Mouse (Mus musculus): ENCODE results near the gene Tdrd9. TPM values are rescaled to one million over a fixed set of nuclear protein-coding genes. Genes with fewer than 3 reads are reported as not detected.

Gene Tdrd9
- polyA plus RNA-seq, 1 experiment from 2014 or later, result 0.54 TPM

DNA sequence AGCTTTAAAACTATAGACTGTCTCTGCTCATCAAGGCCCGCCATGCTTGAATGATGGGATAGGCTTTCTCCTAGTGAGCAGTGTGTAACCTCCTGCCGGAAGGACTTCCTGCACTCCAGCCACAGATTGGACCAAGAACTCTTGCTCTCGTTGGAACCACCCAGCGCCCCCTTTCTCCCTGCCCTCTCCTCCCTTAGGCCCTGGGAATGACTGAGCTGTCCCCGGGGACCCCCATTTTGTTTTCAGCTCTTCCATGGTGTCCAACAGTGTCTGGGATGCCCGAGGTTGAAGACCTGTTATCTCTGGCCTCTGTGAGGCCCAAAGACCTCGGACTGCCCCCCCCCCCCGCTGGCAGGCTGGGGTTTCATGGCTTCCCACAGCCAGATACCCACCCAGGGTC lies 108.6 kb downstream of the Tdrd9 start:
- H3K4me3 ChIP-seq, result no peak overlapping the region
- no peaks in the 10 kb centered on the region for H3K4me1 ChIP-seq
- H3K27ac ChIP-seq, result no peak overlapping the region
- 69% methylated on average over 8 of the region's 8 CpGs for WGBS
- H3K27me3 ChIP-seq (ENCODE audit: insufficient read depth, poor library complexity, severe bottlenecking), result peaks cover 7% of the 10 kb centered on the region; the same call in 1 of the 2 replicates
- no peaks in the 10 kb centered on the region for H3K36me3 ChIP-seq
- H3K9me3 ChIP-seq, result no peaks in the 10 kb centered on the region
- no peak for DNase-seq (ENCODE audit: low spot score)

GRCm38 (mm10) chr12:112080911-112081310 lies 109.6 kb downstream of the Tdrd9 start:
- Histone ChIP-seq H3K27me3 (ENCODE audit: insufficient read depth, poor library complexity, severe bottlenecking) (peaks cover 7% of the 10 kb centered on the region; the same call in 1 of the 2 replicates), H3K36me3 (no peaks in the 10 kb centered on the region), H3K9me3 (no peaks in the 10 kb centered on the region), H3K4me3 (no peak overlapping the region), H3K4me1 (no peaks in the 10 kb centered on the region), H3K27ac (no peak overlapping the region)
- 87% methylated on average over 4 of the region's 4 CpGs for WGBS
- no peak for DNase-seq (ENCODE audit: low spot score)

- Histone ChIP-seq H3K36me3 (no peaks in the 10 kb centered on the region), H3K4me1 (0 out of 2 replicates have a peak, but pooled peaks cover 5% of the 10 kb centered on the region), H3K9me3 (no peaks in the 10 kb centered on the region), H3K4me3 (no peak overlapping the region), H3K27ac (no peak overlapping the region), H3K27me3 (ENCODE audit: insufficient read depth, poor library complexity, severe bottlenecking) (peaks cover 7% of the 10 kb centered on the region; the same call in 1 of the 2 replicates)
- DNase-seq (ENCODE audit: low spot score), result no peak
- WGBS, result 64% methylated on average over 1 of the region's 1 CpGs
Observed at GRCm38 (mm10) chr12:112082241-112082640, 110.9 kb downstream of the Tdrd9 start.

- Histone ChIP-seq H3K4me1 (peaks cover 9% of the 10 kb centered on the region; the same call in 1 of the 2 replicates), H3K27ac (no peak overlapping the region), H3K4me3 (no peak overlapping the region), H3K36me3 (no peaks in the 10 kb centered on the region), H3K27me3 (ENCODE audit: insufficient read depth, poor library complexity, severe bottlenecking) (peaks cover under 1% of the 10 kb centered on the region; the same call in 1 of the 2 replicates), H3K9me3 (no peaks in the 10 kb centered on the region)
- WGBS, result 92% methylated on average over 3 of the region's 3 CpGs
- no peak for DNase-seq (ENCODE audit: low spot score)
Observed at GRCm38 (mm10) chr12:112086250-112086649, 114.9 kb downstream of the Tdrd9 start.

GRCm38 (mm10) chr12:112086726-112087125 lies 115.4 kb downstream of the Tdrd9 start:
- H3K27me3 ChIP-seq (ENCODE audit: insufficient read depth, poor library complexity, severe bottlenecking), result peaks cover 5% of the 10 kb centered on the region; the same call in 1 of the 2 replicates
- DNase-seq (ENCODE audit: low spot score), result no peak
- no peak overlapping the region for H3K27ac ChIP-seq
- no peak overlapping the region for H3K4me3 ChIP-seq
- no peaks in the 10 kb centered on the region for H3K36me3 ChIP-seq
- no peaks in the 10 kb centered on the region for H3K9me3 ChIP-seq
- peaks cover 9% of the 10 kb centered on the region; the same call in 1 of the 2 replicates for H3K4me1 ChIP-seq
- WGBS, result 71% methylated on average over 6 of the region's 6 CpGs

GRCm38 (mm10) chr12:112088609-112089324 lies 117.4 kb downstream of the Tdrd9 start:
- no peak for DNase-seq (ENCODE audit: low spot score)
- 60% methylated on average over 12 of the region's 12 CpGs for WGBS
- Histone ChIP-seq H3K36me3 (no peaks in the 10 kb centered on the region), H3K27ac (no peak overlapping the region), H3K4me1 (peaks cover 9% of the 10 kb centered on the region; the same call in 1 of the 2 replicates), H3K27me3 (ENCODE audit: insufficient read depth, poor library complexity, severe bottlenecking) (peaks cover 7% of the 10 kb centered on the region; the same call in 1 of the 2 replicates), H3K4me3 (no peak overlapping the region), H3K9me3 (no peaks in the 10 kb centered on the region)

- Histone ChIP-seq H3K36me3 (no peaks in the 10 kb centered on the region), H3K27ac (no peak overlapping the region), H3K27me3 (ENCODE audit: insufficient read depth, poor library complexity, severe bottlenecking) (peaks cover 7% of the 10 kb centered on the region; the same call in 1 of the 2 replicates), H3K9me3 (no peaks in the 10 kb centered on the region), H3K4me1 (peaks cover 9% of the 10 kb centered on the region; the same call in 1 of the 2 replicates), H3K4me3 (no peak overlapping the region)
- no peak for DNase-seq (ENCODE audit: low spot score)
- WGBS, result 12% methylated on average over 12 of the region's 12 CpGs
Observed at GRCm38 (mm10) chr12:112091054-112091453, 119.7 kb downstream of the Tdrd9 start.

DNA sequence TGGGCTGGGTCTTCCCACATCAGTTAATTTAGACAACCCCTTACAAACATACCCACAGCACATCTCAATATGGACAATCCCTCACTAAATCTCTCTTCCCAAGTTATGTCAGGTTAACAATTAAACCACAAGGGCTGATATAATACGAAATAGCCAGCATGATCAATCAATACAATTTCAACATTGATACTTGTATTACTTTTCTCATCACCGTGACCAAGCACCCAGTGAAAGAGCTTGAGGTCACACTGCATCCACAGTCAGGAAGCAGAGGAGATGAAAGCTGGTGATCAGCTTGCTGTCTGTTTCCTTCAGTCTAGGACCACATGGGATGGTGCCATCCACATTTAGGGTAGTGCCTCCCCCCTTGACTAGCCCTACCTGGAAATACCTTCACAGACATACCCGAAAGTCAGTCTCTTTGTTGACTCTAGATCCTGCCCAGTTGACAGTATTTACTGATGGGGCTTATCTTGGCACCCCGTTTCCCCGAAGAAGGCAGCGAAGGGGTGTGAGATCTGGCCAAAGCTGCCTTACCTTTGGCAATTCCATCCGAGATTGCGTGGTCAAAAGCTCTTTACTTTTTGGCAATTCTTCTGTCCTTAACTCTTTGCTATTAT lies 123.0 kb downstream of the Tdrd9 start:
- Histone ChIP-seq H3K36me3 (no peaks in the 10 kb centered on the region), H3K9me3 (no peaks in the 10 kb centered on the region), H3K4me1 (no peaks in the 10 kb centered on the region), H3K4me3 (no peak overlapping the region), H3K27me3 (ENCODE audit: insufficient read depth, poor library complexity, severe bottlenecking) (peaks cover 7% of the 10 kb centered on the region; the same call in 1 of the 2 replicates), H3K27ac (no peak overlapping the region)
- DNase-seq (ENCODE audit: low spot score), result no peak
- WGBS, result 68% methylated on average over 8 of the region's 8 CpGs

GRCm38 (mm10) chr12:112096051-112096732 lies 124.8 kb downstream of the Tdrd9 start:
- WGBS, result 74% methylated on average over 13 of the region's 13 CpGs

GRCm38 (mm10) chr12:112096733-112097117 lies 125.4 kb downstream of the Tdrd9 start:
- H3K9me3 ChIP-seq, result no peaks in the 10 kb centered on the region
- no peak overlapping the region for H3K4me3 ChIP-seq
- peaks cover 5% of the 10 kb centered on the region; the same call in 1 of the 2 replicates for H3K27me3 ChIP-seq (ENCODE audit: insufficient read depth, poor library complexity, severe bottlenecking)
- no peaks in the 10 kb centered on the region for H3K4me1 ChIP-seq
- DNase-seq (ENCODE audit: low spot score), result no peak
- no peaks in the 10 kb centered on the region for H3K36me3 ChIP-seq
- 70% methylated on average over 8 of the region's 8 CpGs for WGBS
- no peak overlapping the region for H3K27ac ChIP-seq

More at GRCm38 (mm10) chr12:112096051-112096732, 124.8 kb downstream of the Tdrd9 start:
- no peaks in the 10 kb centered on the region for H3K4me1 ChIP-seq
- H3K4me3 ChIP-seq, result no peak overlapping the region
- H3K27ac ChIP-seq, result no peak overlapping the region
- H3K9me3 ChIP-seq, result no peaks in the 10 kb centered on the region
- no peaks in the 10 kb centered on the region for H3K36me3 ChIP-seq
- peaks cover 7% of the 10 kb centered on the region; the same call in 1 of the 2 replicates for H3K27me3 ChIP-seq (ENCODE audit: insufficient read depth, poor library complexity, severe bottlenecking)
- DNase-seq (ENCODE audit: low spot score), result no peak

DNA sequence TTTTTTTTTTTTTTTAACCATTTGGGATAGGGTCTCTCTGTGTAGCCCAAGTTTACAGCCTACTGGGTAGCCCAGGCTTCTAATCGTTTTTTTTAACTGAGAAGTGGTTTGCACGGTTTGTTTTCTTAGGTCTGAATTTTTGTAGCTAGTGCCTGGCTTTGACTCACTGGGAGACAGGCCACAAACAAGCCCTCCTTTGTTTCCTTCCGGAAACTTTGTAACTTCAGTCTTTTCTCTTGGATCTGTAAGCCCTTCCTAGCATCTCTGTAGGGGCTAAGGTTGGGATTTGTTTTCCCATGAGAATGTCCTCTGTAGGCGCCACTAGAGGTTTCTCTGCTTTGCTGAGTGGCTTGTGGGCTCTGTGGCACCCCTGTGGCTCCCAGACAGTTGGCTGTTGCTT lies 128.7 kb downstream of the Tdrd9 start:
- no peak overlapping the region for H3K4me3 ChIP-seq
- WGBS, result 72% methylated on average over 4 of the region's 4 CpGs
- DNase-seq (ENCODE audit: low spot score), result no peak
- peaks cover 7% of the 10 kb centered on the region; the same call in 1 of the 2 replicates for H3K27me3 ChIP-seq (ENCODE audit: insufficient read depth, poor library complexity, severe bottlenecking)
- no peak overlapping the region for H3K27ac ChIP-seq
- no peaks in the 10 kb centered on the region for H3K36me3 ChIP-seq
- no peaks in the 10 kb centered on the region for H3K9me3 ChIP-seq
- H3K4me1 ChIP-seq, result no peaks in the 10 kb centered on the region

- peaks cover 17% of the 10 kb centered on the region; the same call in 1 of the 2 replicates for H3K27me3 ChIP-seq (ENCODE audit: insufficient read depth, poor library complexity, severe bottlenecking)
- DNase-seq (ENCODE audit: low spot score), result no peak
- no peak overlapping the region for H3K4me3 ChIP-seq
- no peaks in the 10 kb centered on the region for H3K36me3 ChIP-seq
- no peaks in the 10 kb centered on the region for H3K4me1 ChIP-seq
- H3K9me3 ChIP-seq, result no peaks in the 10 kb centered on the region
- WGBS, result 50% methylated on average over 4 of the region's 4 CpGs
- no peak overlapping the region for H3K27ac ChIP-seq
Observed at GRCm38 (mm10) chr12:112101045-112101444, 129.7 kb downstream of the Tdrd9 start.

DNA sequence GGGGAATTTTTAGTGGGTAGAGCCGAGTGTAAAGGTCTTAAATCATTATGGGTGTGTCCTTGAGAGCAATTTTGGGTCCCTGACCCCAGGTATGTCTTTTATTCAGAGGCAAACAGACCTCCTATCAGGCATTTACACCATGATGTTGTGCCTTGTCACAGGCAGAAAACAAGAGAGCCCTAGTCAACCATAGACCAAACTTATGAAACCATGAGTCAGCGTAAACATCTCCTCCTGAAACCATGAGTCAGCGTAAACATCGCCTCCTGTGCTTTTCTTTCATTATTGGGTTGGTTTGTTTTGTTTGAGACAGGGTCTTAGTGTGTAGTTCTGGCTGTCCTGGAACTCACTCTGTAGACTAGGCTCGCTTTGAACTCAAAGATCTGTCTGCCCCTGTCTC lies 131.8 kb downstream of the Tdrd9 start:
- 87% methylated on average over 5 of the region's 5 CpGs for WGBS

More for the DNA sequence above, 131.8 kb downstream of the Tdrd9 start:
- peaks cover 12% of the 10 kb centered on the region for H3K4me1 ChIP-seq
- no peaks in the 10 kb centered on the region for H3K9me3 ChIP-seq
- no peaks in the 10 kb centered on the region for H3K36me3 ChIP-seq
- no peak overlapping the region for H3K4me3 ChIP-seq
- no peak for DNase-seq (ENCODE audit: low spot score)
- H3K27ac ChIP-seq, result no peak overlapping the region
- peaks cover 35% of the 10 kb centered on the region for H3K27me3 ChIP-seq (ENCODE audit: insufficient read depth, poor library complexity, severe bottlenecking)

All from heart, embryonic 10.5 days (tissue).